Mouse (Mus musculus) erythroid progenitor cell, adult 5-6 weeks (primary cell): Measurements from ENCODE around the gene Pank3. TPM values are rescaled to one million over a fixed set of nuclear protein-coding genes. Genes with fewer than 3 reads are reported as not detected.
"Not testable (repeated sequence)": the region's sequence is repeated elsewhere in the genome, so short reads cannot be mapped to it uniquely, and the experiment has no call there.

Source experiments
- ATAC-seq: replicated peaks from 2 replicates; pipeline ENCODE4 v1.8.0; 2016; ENCODE audit warnings: moderate number of reproducible peaks, mild to moderate bottlenecking, moderate TSS enrichment, inconsistent platforms; ENCODE audit not compliant: poor library complexity, low FRiP score, severe bottlenecking
- total RNA-seq, 2 experiments: library from RNA; stranded (forward) in 1 of 2; stranded (reverse) in 1 of 2; fragments of 150-400 nt in 1 of 2; fragments of 186-747, 209-891 nt in 1 of 2; gene quantifications; 2 replicates each; pipeline versions ENCODE4 v1.2.3 to v1.2.4; 2015 to 2017; ENCODE audit warnings: low replicate concordance in 2 of 2

Gene Pank3
- total RNA-seq, 2 experiments from 2014 or later = 10.1 to 10.2 TPM

DNA sequence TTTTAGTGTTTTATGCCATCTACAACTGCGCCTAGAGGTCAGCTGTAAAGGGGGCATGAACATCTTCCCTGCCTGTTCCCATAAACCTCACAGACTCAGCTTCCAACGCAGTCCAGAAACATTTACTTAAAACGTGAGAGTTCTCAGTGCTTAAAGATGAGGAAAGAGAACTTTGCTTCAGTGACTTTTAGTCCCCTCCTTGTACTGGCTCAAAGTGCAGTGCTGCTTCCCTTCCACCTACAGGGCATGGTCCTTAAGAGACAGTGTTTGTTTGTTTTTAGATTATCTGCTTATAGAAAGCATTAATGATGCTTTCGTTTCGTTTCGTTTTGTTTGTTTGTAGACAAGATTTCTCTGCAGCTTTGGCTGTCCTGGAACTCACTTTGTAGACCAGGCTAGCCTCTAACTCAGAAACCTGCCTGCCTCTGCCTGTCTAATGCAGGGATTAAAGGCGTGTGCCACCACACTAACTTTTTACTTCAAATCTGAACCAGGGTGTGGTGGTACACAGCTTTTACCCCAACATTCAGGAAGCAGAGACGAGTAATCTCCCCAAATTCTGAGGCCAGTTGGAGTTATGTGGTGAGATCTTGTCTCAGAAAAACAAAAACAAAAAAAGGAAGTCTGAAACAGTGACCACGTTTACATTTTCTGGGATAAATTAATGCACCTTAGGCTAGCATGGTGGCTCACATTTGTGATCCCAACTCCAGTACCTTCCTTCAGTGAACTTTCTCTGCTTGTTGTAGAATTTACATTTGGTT is 1.6 kb downstream of the Pank3 start:
- ATAC-seq = no peak

GRCm38 (mm10) chr11:35775606-35776005 is 6.3 kb downstream of the Pank3 start:
- ATAC-seq = no peak

DNA sequence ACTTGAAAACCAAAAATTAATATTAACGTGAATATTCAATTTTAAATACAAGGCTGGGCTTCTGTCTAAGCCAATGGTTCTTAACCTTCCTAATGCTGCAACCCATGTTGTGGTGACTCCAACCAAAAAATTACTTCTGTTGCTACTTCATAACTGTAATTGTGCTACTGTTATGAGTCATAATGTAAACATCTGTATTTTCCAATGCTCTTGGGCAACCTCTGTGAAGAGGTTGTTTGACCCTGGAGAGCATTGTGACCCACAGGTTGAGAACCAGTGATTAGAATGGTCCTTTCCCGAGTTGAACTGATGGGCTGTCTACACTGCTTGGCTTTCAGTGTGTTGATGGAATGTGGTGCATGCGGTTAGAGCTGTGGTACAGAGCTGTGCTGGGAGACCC is 7.2 kb downstream of the Pank3 start:
- no peak for ATAC-seq

GRCm38 (mm10) chr11:35780336-35780735 is 11.1 kb downstream of the Pank3 start:
- ATAC-seq = no peak

GRCm38 (mm10) chr11:35782444-35782843 is 13.2 kb downstream of the Pank3 start:
- ATAC-seq = no peak

GRCm38 (mm10) chr11:35783038-35783437 is 13.8 kb downstream of the Pank3 start:
- ATAC-seq = no peak

- ATAC-seq = no peak
Measured at GRCm38 (mm10) chr11:35784002-35784401, 14.7 kb downstream of the Pank3 start.

DNA sequence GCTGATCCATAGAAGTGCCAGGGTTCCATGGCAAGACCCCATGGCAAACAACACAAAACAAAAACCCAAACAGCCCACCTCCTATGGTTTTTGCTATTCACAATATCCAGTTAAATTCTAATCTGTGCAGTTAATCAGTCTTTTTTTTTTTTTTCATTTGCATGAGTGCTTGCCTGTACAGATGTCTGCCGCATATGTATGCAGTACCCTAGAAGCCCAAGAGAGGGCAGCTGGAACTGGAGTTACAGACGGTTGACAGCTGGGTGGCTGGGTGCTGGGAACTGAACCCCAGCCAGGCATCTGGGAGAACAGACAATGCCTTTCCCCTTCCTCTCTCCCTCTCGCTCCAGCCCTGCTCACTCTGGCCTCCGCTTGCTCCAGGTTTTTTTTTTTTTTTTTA is 15.3 kb downstream of the Pank3 start:
- ATAC-seq = no peak

- ATAC-seq = no peak
Measured at GRCm38 (mm10) chr11:35788443-35788842, 19.2 kb downstream of the Pank3 start.

GRCm38 (mm10) chr11:35792800-35793199 is 23.5 kb downstream of the Pank3 start:
- ATAC-seq = not testable (repeated sequence)

DNA sequence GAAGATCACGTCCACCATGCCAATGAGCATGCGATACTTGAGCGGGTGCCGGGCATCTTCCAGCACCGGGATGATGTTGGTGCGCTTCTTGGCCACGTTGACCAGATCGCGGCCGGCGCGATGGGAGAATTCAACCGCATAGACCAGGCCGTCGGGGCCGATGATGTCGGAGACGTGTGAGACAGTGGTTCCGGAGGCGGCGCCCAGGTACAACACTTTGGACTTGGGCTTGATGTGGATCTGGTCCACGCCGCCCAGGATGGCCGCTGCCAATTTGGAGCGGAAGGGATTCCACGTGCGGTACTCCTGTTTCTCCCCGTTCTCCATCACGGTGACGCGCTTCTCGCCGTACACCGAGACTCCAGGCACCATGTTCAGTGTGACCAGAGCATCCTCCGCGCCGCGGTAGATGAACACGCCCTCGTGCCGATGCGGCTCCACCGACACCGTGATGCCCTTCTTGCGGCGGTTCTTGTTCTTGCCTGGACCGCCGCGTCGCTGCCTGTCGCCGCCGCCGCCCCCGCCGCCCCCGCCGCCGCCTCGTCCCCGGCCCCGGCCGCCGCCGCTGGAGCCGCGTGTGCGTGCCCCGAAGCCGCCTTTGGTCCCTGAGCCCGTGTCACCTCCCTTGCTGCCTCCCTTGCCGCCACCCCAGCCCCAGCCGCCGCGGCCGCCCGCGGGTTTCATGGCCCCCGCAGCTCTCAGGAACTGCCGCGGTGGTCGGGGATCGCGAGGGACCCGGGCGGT is 28.6 kb downstream of the Pank3 start:
- no peak for ATAC-seq

GRCm38 (mm10) chr11:35798495-35798820 is 29.2 kb downstream of the Pank3 start:
- ATAC-seq = no peak

DNA sequence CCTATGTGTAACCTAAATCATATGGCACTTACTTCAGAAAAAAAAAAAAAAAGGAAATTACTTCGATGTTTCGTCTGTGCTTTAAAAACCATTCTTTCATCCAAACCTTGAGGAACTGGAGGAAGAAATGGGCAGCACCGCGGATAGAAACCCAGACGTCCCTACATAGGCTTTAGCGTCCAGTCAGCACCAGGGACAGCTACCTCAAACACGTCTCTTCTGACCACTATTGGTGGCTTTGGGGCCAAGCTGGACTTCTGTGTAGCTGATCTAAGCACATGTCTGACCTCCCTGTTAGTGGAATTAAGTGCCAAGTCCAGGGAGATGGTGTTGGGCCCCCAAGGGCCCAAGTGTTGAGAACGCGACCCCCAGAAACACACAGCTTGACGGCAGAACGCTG is 29.6 kb downstream of the Pank3 start, which contains the start of gene Fbll1:
Fbll1 (minus strand) TSS at position 11 of the 400 bp plus-strand sequence.
- no peak for ATAC-seq

DNA sequence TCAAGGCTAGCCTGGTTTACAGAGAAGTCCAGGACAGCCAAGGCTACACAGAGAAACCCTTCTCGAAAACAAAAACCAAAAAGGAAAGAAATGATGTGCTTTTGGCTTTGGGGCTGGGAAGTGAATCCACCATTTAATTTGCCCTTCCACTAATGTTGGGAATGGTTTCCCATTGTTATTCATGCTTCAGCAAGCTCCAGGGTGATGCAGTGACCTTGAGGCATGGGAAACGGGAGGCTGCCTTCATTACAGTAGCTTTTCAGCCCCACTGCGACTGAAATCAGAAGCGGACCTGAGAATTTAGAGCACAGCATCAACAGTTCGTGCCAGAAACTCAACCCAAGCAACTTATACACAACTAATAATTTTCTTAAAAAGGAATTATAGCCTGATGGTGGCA is 32.0 kb downstream of the Pank3 start:
- ATAC-seq = no peak

- ATAC-seq = no peak
Measured at GRCm38 (mm10) chr11:35811458-35811857, 42.2 kb downstream of the Pank3 start.

- ATAC-seq = no peak
Measured at GRCm38 (mm10) chr11:35816316-35816715, 47.0 kb downstream of the Pank3 start.

GRCm38 (mm10) chr11:35827714-35828113 is 58.4 kb downstream of the Pank3 start:
- no peak for ATAC-seq

DNA sequence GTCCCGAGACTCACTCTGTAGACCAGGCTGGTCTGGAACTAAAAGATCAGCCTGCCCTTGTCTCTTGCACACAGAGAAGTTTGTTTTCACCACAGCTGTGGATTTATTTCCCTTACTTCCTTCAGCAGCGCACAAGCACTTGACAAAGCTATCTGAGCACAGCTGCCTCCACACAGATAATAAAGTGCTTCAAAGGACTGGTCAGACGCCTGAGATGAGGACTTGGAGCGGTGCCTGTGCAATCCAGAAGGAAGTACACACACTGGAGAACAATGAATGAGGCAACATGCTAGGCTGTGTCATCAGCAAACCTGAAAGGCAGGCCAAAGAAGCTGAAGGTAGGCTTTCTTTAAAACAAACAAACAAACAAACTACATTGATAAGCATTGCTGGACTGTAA is 62.9 kb downstream of the Pank3 start:
- ATAC-seq = no peak

DNA sequence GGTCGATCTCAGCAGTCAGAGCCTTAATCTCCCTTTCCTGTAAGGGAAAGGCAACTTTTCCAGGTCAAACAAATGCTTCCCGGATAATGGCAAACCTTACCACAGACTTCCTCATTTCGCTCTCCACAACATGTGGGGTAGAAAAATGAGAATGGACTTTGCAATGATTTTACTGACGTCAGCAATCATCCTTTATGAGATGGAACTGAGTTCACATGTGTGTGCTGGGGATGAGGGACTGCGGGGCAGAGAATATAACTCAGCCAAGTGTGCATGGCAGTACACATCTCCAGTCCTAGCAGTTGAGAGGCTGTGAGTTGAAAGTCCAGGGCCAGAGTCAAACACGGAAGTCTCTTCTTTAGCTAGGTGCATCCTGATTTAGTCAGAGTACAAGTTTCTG is 64.0 kb downstream of the Pank3 start:
- no peak for ATAC-seq

DNA sequence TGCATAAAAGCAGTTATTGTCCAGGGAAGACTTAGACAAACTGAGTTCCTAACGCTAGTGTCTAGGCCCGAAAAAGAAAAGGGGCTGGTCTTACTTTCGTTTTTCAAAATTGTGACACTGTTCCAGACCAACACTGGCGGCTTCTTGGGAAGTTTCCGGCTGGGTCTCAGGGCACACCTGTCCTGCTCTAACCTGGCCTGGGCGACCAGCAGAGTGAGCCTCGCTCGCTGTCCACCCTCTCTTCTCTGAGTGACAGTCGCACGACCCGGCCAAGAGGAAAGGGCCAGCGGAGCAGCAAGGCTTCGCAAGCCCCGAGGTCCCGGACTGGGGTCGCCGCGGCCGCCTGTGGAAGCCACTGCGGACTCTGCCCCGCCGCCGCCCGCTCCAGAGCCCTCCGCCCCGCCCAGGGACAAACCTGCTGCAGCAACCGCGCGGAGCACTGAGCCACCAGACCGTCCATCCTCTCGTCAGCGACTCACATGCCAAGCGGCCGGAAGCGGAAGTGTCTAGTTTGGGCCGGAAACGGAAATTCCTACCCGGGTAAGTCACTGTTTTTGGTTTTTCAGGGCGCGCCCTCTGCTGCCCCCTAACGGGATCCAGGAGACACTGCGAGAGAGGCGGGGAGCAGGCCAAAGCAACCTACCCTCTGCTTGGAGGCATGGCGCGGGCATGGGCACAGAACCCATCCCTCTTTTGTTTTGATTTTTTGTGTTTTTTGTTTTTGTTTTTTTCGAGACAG is 64.9 kb downstream of the Pank3 start, which contains the start of gene Rars:
Rars (minus strand) TSS at position 485 of the 739 bp plus-strand sequence.
- peak; percentile 87 for ATAC-seq
